11 mouse cellular contexts compared by ENCODE assay signal in the genomic region with DNA sequence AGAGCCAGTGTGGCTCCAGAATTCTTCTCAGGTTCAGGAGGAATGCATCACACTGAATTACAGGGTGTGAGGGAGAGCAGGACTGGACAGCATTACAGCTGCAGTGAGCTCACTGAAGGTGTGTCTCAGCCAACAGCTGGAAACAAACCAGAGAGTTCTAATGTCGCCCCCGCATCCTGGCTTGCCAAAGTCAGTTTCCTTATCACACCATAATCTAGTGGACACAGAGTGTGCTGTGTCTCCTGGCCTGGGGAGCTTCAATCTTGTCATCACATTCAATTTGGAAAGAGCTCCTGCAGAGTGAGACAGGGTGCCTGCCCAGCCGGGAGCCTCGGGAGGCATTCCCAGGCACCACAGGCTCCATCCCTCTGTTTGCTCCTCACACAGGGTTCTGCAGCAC.
DNase-seq lines count a peak whose midpoint lies in the region; ATAC-seq and TF ChIP-seq lines count a peak whose summit lies in the region.
"Had no signal": no experiment of that assay in that cellular context is flagged by ENCODE, and none has a peak within 500 bp of the region (broad histone marks: within the 10 kb centered on the region; RNA-seq: fewer than 3 reads in every experiment).

No protein-coding gene starts in this region.

- H3K27me3 ChIP-seq in lung, embryonic 15.5 days: no peaks in the 10 kb centered on the region
- no peaks in the 10 kb centered on the region for H3K27me3 ChIP-seq in embryonic facial prominence, embryonic 14.5 days (replicated peaks; ENCODE audit: control insufficient read depth, insufficient read depth, low read length)
- no peaks in the 10 kb centered on the region for H3K27me3 ChIP-seq in heart, postnatal 0 days (ENCODE audit: control insufficient read depth, insufficient read depth, low read length)
- H3K27me3 ChIP-seq in stomach, embryonic 16.5 days (ENCODE audit: control insufficient read depth, insufficient read depth, low read length): no peaks in the 10 kb centered on the region
- H3K27me3 ChIP-seq in midbrain, postnatal 0 days (ENCODE audit: insufficient read depth, low read length): no peaks in the 10 kb centered on the region
- no peaks in the 10 kb centered on the region for H3K27me3 ChIP-seq in thymus, adult 2 months (ENCODE audit: control insufficient read depth, insufficient read depth, low read length)

- no peak overlapping the region for H3K4me3 ChIP-seq in lung, embryonic 15.5 days
- H3K4me3 ChIP-seq in embryonic facial prominence, embryonic 14.5 days (ENCODE audit: low read depth, low read length): no peak overlapping the region
- no peak overlapping the region for H3K4me3 ChIP-seq in heart, postnatal 0 days (ENCODE audit: low read depth, low read length)
- no peak overlapping the region for H3K4me3 ChIP-seq in stomach, embryonic 16.5 days (replicated peaks; ENCODE audit: low read length)
- H3K4me3 ChIP-seq in midbrain, postnatal 0 days (ENCODE audit: low read depth, low read length): no peak overlapping the region
- H3K4me3 ChIP-seq in thymus, adult 2 months (ENCODE audit: control insufficient read depth, insufficient read depth, low read length): no peak overlapping the region
- H3K4me3 ChIP-seq: forebrain, embryonic 10.5 days had no signal

- DNase-seq in lung, postnatal 10 days: no peak
- DNase-seq in embryonic facial prominence, embryonic 14.5 days (ENCODE audit: low spot score): peak; percentile 70
- DNase-seq in heart, postnatal 0 days (ENCODE audit: low spot score): peak; percentile 57
- DNase-seq in natural killer cell, adult 2 months (ENCODE audit: low spot score in 2 of 2): no peak
- DNase-seq in midbrain, postnatal 0 days (ENCODE audit: low spot score): no peak
- DNase-seq in thymus, adult 2 months: no peak
- DNase-seq: kidney, postnatal 25 days; spleen, adult 18-20 months had no signal

- no peak overlapping the region for H3K27ac ChIP-seq in lung, embryonic 15.5 days
- H3K27ac ChIP-seq in embryonic facial prominence, embryonic 14.5 days (replicated peaks; ENCODE audit: low read depth, low read length): no peak overlapping the region
- H3K27ac ChIP-seq in heart, postnatal 0 days (ENCODE audit: low read depth): no peak overlapping the region
- H3K27ac ChIP-seq in stomach, embryonic 16.5 days (ENCODE audit: low read length): no peak overlapping the region
- H3K27ac ChIP-seq in midbrain, postnatal 0 days (ENCODE audit: low read depth, low read length): no peak overlapping the region
- no peak overlapping the region for H3K27ac ChIP-seq in thymus, adult 2 months (ENCODE audit: control insufficient read depth, insufficient read depth, low read length)
- H3K27ac ChIP-seq: forebrain, embryonic 10.5 days had no signal

- H3K4me1 ChIP-seq in lung, embryonic 15.5 days: no peaks in the 10 kb centered on the region
- no peaks in the 10 kb centered on the region for H3K4me1 ChIP-seq in embryonic facial prominence, embryonic 14.5 days (ENCODE audit: control insufficient read depth, insufficient read depth, low read length)
- H3K4me1 ChIP-seq in heart, postnatal 0 days (ENCODE audit: control insufficient read depth, insufficient read depth): peaks cover 3% of the 10 kb centered on the region; the same call in 1 of the 2 replicates
- no peaks in the 10 kb centered on the region for H3K4me1 ChIP-seq in stomach, embryonic 16.5 days (ENCODE audit: control insufficient read depth, insufficient read depth, low read length)
- no peaks in the 10 kb centered on the region for H3K4me1 ChIP-seq in midbrain, postnatal 0 days (ENCODE audit: insufficient read depth, low read length)
- H3K4me1 ChIP-seq in thymus, adult 2 months (replicated peaks; ENCODE audit: control insufficient read depth, insufficient read depth, low read length): no peaks in the 10 kb centered on the region
- H3K4me1 ChIP-seq: forebrain, embryonic 10.5 days had no signal

- peak; percentile 68; the same call in 1 of the 2 replicates for TF ChIP-seq EP300 in heart, postnatal 0 days (IDR thresholded peaks at IDR 0.05; ENCODE audit: low read depth)

- TF ChIP-seq CTCF in heart, postnatal 0 days (IDR thresholded peaks at IDR 0.05; ENCODE audit: low read depth): no peak
- no peak for TF ChIP-seq CTCF in midbrain, postnatal 0 days (IDR thresholded peaks at IDR 0.05)
- TF ChIP-seq CTCF in thymus, adult 2 months (IDR thresholded peaks at IDR 0.05; ENCODE audit: borderline replicate concordance, control insufficient read depth, extremely low read depth, insufficient read depth, low read length, poor library complexity): no peak

- H3K9ac ChIP-seq in lung, embryonic 15.5 days: no peak overlapping the region
- no peak overlapping the region for H3K9ac ChIP-seq in embryonic facial prominence, embryonic 14.5 days (ENCODE audit: low read depth, low read length)
- no peak overlapping the region for H3K9ac ChIP-seq in heart, postnatal 0 days (replicated peaks; ENCODE audit: low read depth, low read length)
- no peak overlapping the region for H3K9ac ChIP-seq in stomach, embryonic 16.5 days (ENCODE audit: low read length)
- H3K9ac ChIP-seq in midbrain, postnatal 0 days (replicated peaks; ENCODE audit: low read length, poor library complexity, severe bottlenecking): no peak overlapping the region

- no peak for TF ChIP-seq POLR2A in thymus, adult 2 months (IDR thresholded peaks at IDR 0.05; ENCODE audit: control insufficient read depth, extremely low read depth, insufficient read depth, low read length, poor library complexity)

- 6% methylated on average over 4 of the region's 4 CpGs for WGBS in lung, embryonic 15.5 days
- WGBS in embryonic facial prominence, embryonic 14.5 days: 25% methylated on average over 4 of the region's 4 CpGs
- 7% methylated on average over 4 of the region's 4 CpGs for WGBS in heart, postnatal 0 days
- 15% methylated on average over 4 of the region's 4 CpGs for WGBS in stomach, embryonic 16.5 days
- 50% methylated on average over 4 of the region's 4 CpGs for WGBS in midbrain, postnatal 0 days
- WGBS in thymus, adult 2 months: 88% methylated on average over 4 of the region's 4 CpGs

- ATAC-seq in lung, embryonic 15.5 days (ENCODE audit: borderline replicate concordance, extremely low read depth, low FRiP score, low TSS enrichment): peak; percentile 11; the same call in 1 of the 2 replicates
- ATAC-seq in embryonic facial prominence, embryonic 14.5 days (ENCODE audit: low read depth): peak; percentile 67; the same call in 1 of the 2 replicates
- ATAC-seq in heart, postnatal 0 days (ENCODE audit: insufficient read depth, low read depth): peak; percentile 85
- peak; percentile 58; the same call in 1 of the 2 replicates for ATAC-seq in stomach, embryonic 16.5 days (ENCODE audit: insufficient read depth, low FRiP score)
- no peak for ATAC-seq in midbrain, postnatal 0 days (ENCODE audit: low FRiP score)

- no peak overlapping the region for H3K4me2 ChIP-seq in lung, embryonic 15.5 days
- H3K4me2 ChIP-seq in embryonic facial prominence, embryonic 14.5 days (ENCODE audit: low read depth, low read length): no peak overlapping the region
- no peak overlapping the region for H3K4me2 ChIP-seq in heart, postnatal 0 days (ENCODE audit: low read depth, low read length)
- no peak overlapping the region for H3K4me2 ChIP-seq in stomach, embryonic 16.5 days (ENCODE audit: low read depth, low read length)
- no peak overlapping the region for H3K4me2 ChIP-seq in midbrain, postnatal 0 days (ENCODE audit: low read depth, low read length, poor library complexity, severe bottlenecking)

- no peaks in the 10 kb centered on the region for H3K9me3 ChIP-seq in lung, embryonic 15.5 days
- no peaks in the 10 kb centered on the region for H3K9me3 ChIP-seq in embryonic facial prominence, embryonic 14.5 days (ENCODE audit: control insufficient read depth, low read length)
- no peaks in the 10 kb centered on the region for H3K9me3 ChIP-seq in heart, postnatal 0 days (replicated peaks; ENCODE audit: control insufficient read depth, low read length)
- no peaks in the 10 kb centered on the region for H3K9me3 ChIP-seq in stomach, embryonic 16.5 days (replicated peaks; ENCODE audit: control insufficient read depth, low read length)
- no peaks in the 10 kb centered on the region for H3K9me3 ChIP-seq in midbrain, postnatal 0 days (ENCODE audit: low read length)
- H3K9me3 ChIP-seq: forebrain, embryonic 10.5 days had no signal

- no peaks in the 10 kb centered on the region for H3K36me3 ChIP-seq in lung, embryonic 15.5 days
- H3K36me3 ChIP-seq in embryonic facial prominence, embryonic 14.5 days (ENCODE audit: control insufficient read depth, insufficient read depth, low read length): no peaks in the 10 kb centered on the region
- no peaks in the 10 kb centered on the region for H3K36me3 ChIP-seq in heart, postnatal 0 days (replicated peaks; ENCODE audit: control insufficient read depth, insufficient read depth, low read length)
- no peaks in the 10 kb centered on the region for H3K36me3 ChIP-seq in stomach, embryonic 16.5 days (ENCODE audit: control insufficient read depth, insufficient read depth, low read length)
- no peaks in the 10 kb centered on the region for H3K36me3 ChIP-seq in midbrain, postnatal 0 days (ENCODE audit: insufficient read depth, low read length)
- H3K36me3 ChIP-seq in thymus, adult 2 months (ENCODE audit: control insufficient read depth, insufficient read depth, low read length): no peaks in the 10 kb centered on the region
- H3K36me3 ChIP-seq: forebrain, embryonic 10.5 days had no signal

Comparison
In these comparisons a context has a peak if more than half of its experiments do, and no peak if none do; other contexts are left out.
1. DNase-seq: peak in embryonic facial prominence, embryonic 14.5 days (single experiment) and heart, postnatal 0 days (single experiment); none in lung, postnatal 10 days (single experiment), natural killer cell, adult 2 months (0 of 2), midbrain, postnatal 0 days (single experiment) and thymus, adult 2 months (single experiment).